Mouse (Mus musculus) CD4-positive naive resting alpha-beta T cell, adult 57 days (primary cell): ENCODE data around the gene Aldh1a7. TPM values are rescaled to one million over a fixed set of nuclear protein-coding genes. Genes with fewer than 3 reads are reported as not detected.

ENCODE experiments used
- total RNA-seq: library from RNA; stranded (reverse); gene quantifications from one replicate; pipeline ENCODE4 v1.2.4, GENCODE M21; 2023

The Aldh1a7 gene
- not detected for total RNA-seq

GRCm38 (mm10) chr19:20727381-20727780 lies at the start of gene Aldh1a7:
Gene Aldh1a7, minus strand, starts transcription at chr19:20727562.

Other genes with a start within 250 kb of the Aldh1a7 start
- 1.6 TPM for gene Aldh1a1, start 234.8 kb downstream of the Aldh1a7 start, total RNA-seq
- not detected for gene Tmc1, start 226.6 kb upstream of the Aldh1a7 start, total RNA-seq